Mouse (Mus musculus) midbrain, embryonic 16.5 days (tissue): ENCODE data around the gene Mlph. TPM values are rescaled to one million over a fixed set of nuclear protein-coding genes. Genes with fewer than 3 reads are reported as not detected.

ENCODE experiments used
- ATAC-seq: fragments of 200-750 bp; cut with Nextera tagmentation; 2 replicates; pipeline ENCODE4 v1.8.0; 2017; ENCODE audit warnings: moderate TSS enrichment
- H3K27ac ChIP-seq: fragments of 300-500 bp; sonication (generic); 2 replicates; pipeline ENCODE4 v1.5.1; 2014; ENCODE audit warnings: mild to moderate bottlenecking, low read length, mixed read lengths
- H3K27me3 ChIP-seq: fragments of 300-500 bp; sonication (generic); 2 replicates; pipeline ENCODE4 v1.6.1; 2014; ENCODE audit warnings: low read depth, low read length, mixed read lengths; ENCODE audit not compliant: control insufficient read depth, insufficient read depth
- H3K36me3 ChIP-seq: fragments of 300-500 bp; sonication (generic); 2 replicates; pipeline ENCODE4 v1.6.1; 2014; ENCODE audit warnings: mild to moderate bottlenecking, low read length, moderate library complexity, mixed read lengths; ENCODE audit not compliant: control insufficient read depth, insufficient read depth
- H3K4me1 ChIP-seq: fragments of 300-500 bp; sonication (generic); 2 replicates; pipeline ENCODE4 v1.6.1; 2014; ENCODE audit warnings: mild to moderate bottlenecking, low read length, mixed read lengths; ENCODE audit not compliant: control insufficient read depth, insufficient read depth
- H3K4me2 ChIP-seq: fragments of 300-500 bp; sonication (generic); 2 replicates; pipeline ENCODE4 v1.6.1; 2014; ENCODE audit warnings: mild to moderate bottlenecking, low read length, mixed read lengths
- H3K4me3 ChIP-seq: fragments of 300-500 bp; sonication (generic); 2 replicates; pipeline ENCODE4 v1.5.1; 2014; ENCODE audit warnings: low read depth, mild to moderate bottlenecking, low read length, moderate library complexity, mixed read lengths
- H3K9ac ChIP-seq: fragments of 300-500 bp; sonication (generic); 2 replicates; pipeline ENCODE4 v1.6.1; 2014; ENCODE audit warnings: low read depth, low read length, mixed read lengths
- H3K9me3 ChIP-seq: fragments of 300-500 bp; sonication (generic); replicated peaks from 2 replicates; pipeline ENCODE4 v1.6.1; 2014; ENCODE audit warnings: mild to moderate bottlenecking, low read length, mixed read lengths; ENCODE audit not compliant: control insufficient read depth, poor library complexity, severe bottlenecking
- WGBS: fragments of 180-500 bp; shearing (Covaris S2); extraction: QIAGEN DNeasy Blood & Tissue Kit; methylation state at CpG from one replicate; pipeline ENCODE4 v1.1.7; 2014; 5-methylcytosine and 5-hydroxymethylcytosine counted together
- polyA plus RNA-seq: library from polyadenylated mRNA; unstranded; fragments of >200 nt; fragmentation: Nextera tagmentation; extraction: Ambion mirVana; gene quantifications from 2 replicates; pipeline ENCODE4 v1.2.1, GENCODE M21; 2015

Gene Mlph
- polyA plus RNA-seq, 1 experiment from 2014 or later, result 0.29 TPM

DNA sequence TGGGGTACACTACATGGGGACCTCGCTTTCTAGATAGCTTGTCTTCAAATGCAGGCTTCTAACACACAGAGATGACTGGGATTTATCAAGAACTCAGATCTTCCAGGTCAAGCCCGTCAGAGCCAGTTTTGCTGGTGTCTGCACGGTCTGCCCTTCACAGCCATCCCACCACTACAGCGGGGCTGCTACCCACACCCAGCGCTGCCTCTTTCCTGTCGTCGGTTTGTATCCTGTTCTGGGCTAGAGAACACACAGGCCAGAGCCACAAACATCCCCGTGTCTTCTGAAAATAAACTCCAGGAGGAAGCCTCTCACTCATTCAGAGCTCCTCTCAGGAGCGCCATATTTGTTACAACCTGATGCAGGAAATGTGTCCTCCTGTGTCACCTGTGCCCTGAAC is 34.4 kb downstream of the Mlph start:
- no peak for ATAC-seq
- WGBS, result 80% methylated on average over 9 of the region's 9 CpGs

GRCm38 (mm10) chr1:90951670-90952069 is 36.8 kb downstream of the Mlph start:
- H3K4me1 ChIP-seq, result no peaks in the 10 kb centered on the region
- H3K4me3 ChIP-seq, result no peak overlapping the region
- H3K27me3 ChIP-seq, result no peaks in the 10 kb centered on the region
- no peak for ATAC-seq
- WGBS, result 85% methylated on average over 7 of the region's 7 CpGs
- no peaks in the 10 kb centered on the region for H3K36me3 ChIP-seq
- H3K9ac ChIP-seq, result no peak overlapping the region
- H3K9me3 ChIP-seq, result no peaks in the 10 kb centered on the region
- no peak overlapping the region for H3K27ac ChIP-seq
- H3K4me2 ChIP-seq, result no peak overlapping the region

More for the DNA sequence above, 34.4 kb downstream of the Mlph start:
- no peak overlapping the region for H3K27ac ChIP-seq
- H3K36me3 ChIP-seq, result no peaks in the 10 kb centered on the region
- H3K4me3 ChIP-seq, result no peak overlapping the region
- H3K4me2 ChIP-seq, result no peak overlapping the region
- no peaks in the 10 kb centered on the region for H3K9me3 ChIP-seq
- H3K27me3 ChIP-seq, result no peaks in the 10 kb centered on the region
- H3K9ac ChIP-seq, result no peak overlapping the region
- H3K4me1 ChIP-seq, result no peaks in the 10 kb centered on the region

GRCm38 (mm10) chr1:90952808-90953207 is 37.9 kb downstream of the Mlph start, which contains the start of gene Prlh:
Gene Prlh (plus strand): TSS chr1:90953108.
- no peaks in the 10 kb centered on the region for H3K9me3 ChIP-seq
- no peak for ATAC-seq
- 81% methylated on average over 8 of the region's 8 CpGs for WGBS
- H3K4me3 ChIP-seq, result no peak within 1 kb of the TSS
- H3K4me2 ChIP-seq, result no peak within 1 kb of the TSS
- H3K4me1 ChIP-seq, result no peaks in the 10 kb centered on the region
- H3K27me3 ChIP-seq, result no peaks in the 10 kb centered on the region
- no peak within 1 kb of the TSS for H3K27ac ChIP-seq
- no peak within 1 kb of the TSS for H3K9ac ChIP-seq
- H3K36me3 ChIP-seq, result no peaks in the 10 kb centered on the region

DNA sequence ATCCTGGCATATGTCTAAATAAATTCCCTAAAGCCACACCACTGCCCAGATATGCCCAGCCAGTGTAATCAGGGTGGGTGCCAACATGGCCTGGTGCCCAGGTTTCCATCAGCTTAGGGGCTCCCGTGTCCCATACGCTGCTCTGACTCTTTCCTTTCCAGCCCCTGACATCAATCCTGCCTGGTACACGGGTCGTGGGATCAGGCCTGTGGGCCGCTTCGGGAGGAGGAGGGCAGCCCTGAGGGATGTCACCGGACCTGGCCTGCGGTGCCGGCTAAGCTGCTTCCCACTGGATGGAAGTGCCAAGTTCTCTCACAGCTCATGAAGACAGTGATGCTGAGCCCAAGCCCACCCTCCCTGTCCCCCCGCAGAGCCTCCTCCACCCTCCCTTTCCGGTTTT is 38.8 kb downstream of the Mlph start:
- no peaks in the 10 kb centered on the region for H3K4me1 ChIP-seq
- H3K27me3 ChIP-seq, result peaks cover 2% of the 10 kb centered on the region; the same call in 1 of the 2 replicates
- H3K4me2 ChIP-seq, result no peak overlapping the region
- no peak for ATAC-seq
- no peak overlapping the region for H3K9ac ChIP-seq
- WGBS, result 81% methylated on average over 11 of the region's 11 CpGs
- no peak overlapping the region for H3K27ac ChIP-seq
- no peaks in the 10 kb centered on the region for H3K9me3 ChIP-seq
- H3K4me3 ChIP-seq, result no peak overlapping the region
- H3K36me3 ChIP-seq, result no peaks in the 10 kb centered on the region

DNA sequence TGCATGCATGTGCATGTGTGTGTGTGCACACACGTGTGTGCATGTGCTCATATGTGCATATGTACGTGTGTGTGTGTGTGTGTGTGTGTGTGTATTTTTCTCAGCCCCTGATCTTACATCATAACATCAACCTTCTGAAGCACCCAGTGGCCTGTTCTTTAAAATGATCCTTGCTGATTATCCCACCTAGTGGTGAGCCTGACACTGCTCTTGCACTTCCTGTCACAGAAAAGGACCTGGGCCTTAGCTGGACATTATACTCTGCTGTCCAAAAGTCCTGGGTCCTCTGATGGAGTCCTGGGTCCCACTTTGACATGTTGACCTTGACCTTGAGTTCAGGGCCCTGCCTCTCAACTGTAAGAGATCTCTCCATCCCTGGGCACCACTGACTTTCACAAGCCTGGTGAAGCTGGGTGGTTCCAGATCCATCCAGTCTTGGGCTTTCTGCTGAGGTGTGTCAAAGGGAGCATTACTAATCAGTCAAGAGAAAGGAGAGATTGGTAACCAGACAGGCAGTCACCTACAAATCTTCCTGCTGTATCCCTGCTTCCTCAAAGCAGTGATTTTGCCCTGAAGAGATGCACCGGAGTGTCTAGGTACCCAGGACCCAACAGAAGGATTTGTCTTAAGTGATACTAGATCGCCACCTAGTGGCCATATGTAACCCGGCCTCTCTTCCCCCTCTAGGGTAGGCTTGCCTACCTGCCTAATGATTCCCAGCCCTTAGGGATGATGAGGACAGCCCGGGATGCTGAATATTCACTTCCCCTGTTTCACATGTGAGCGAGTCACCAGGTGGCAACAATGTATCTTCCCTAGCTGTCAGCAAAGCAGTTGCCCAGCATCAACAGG is 41.6 kb downstream of the Mlph start:
- 37% methylated on average over 7 of the region's 7 CpGs for WGBS
- Histone ChIP-seq H3K4me2 (no peak overlapping the region), H3K27me3 (peaks cover 2% of the 10 kb centered on the region; the same call in 1 of the 2 replicates), H3K4me3 (no peak overlapping the region), H3K27ac (no peak overlapping the region), H3K9ac (no peak overlapping the region), H3K36me3 (no peaks in the 10 kb centered on the region), H3K9me3 (no peaks in the 10 kb centered on the region), H3K4me1 (no peaks in the 10 kb centered on the region)
- peak; percentile 82 for ATAC-seq

GRCm38 (mm10) chr1:90962526-90962925 is 47.6 kb downstream of the Mlph start:
- Histone ChIP-seq H3K9me3 (no peaks in the 10 kb centered on the region), H3K9ac (no peak overlapping the region), H3K27me3 (peaks cover 2% of the 10 kb centered on the region; the same call in 1 of the 2 replicates), H3K36me3 (no peaks in the 10 kb centered on the region), H3K4me2 (no peak overlapping the region), H3K27ac (no peak overlapping the region), H3K4me3 (no peak overlapping the region), H3K4me1 (no peaks in the 10 kb centered on the region)
- no peak for ATAC-seq
- 40% methylated on average over 4 of the region's 4 CpGs for WGBS

- Histone ChIP-seq H3K27ac (no peak overlapping the region), H3K9ac (no peak overlapping the region), H3K9me3 (no peaks in the 10 kb centered on the region), H3K4me2 (no peak overlapping the region), H3K4me1 (no peaks in the 10 kb centered on the region), H3K4me3 (no peak overlapping the region), H3K27me3 (peaks cover 2% of the 10 kb centered on the region; the same call in 1 of the 2 replicates), H3K36me3 (no peaks in the 10 kb centered on the region)
- peak; percentile 51; the same call in 1 of the 2 replicates for ATAC-seq
- 9% methylated on average over 3 of the region's 3 CpGs for WGBS
Observed at GRCm38 (mm10) chr1:90962994-90963393, 48.1 kb downstream of the Mlph start.

DNA sequence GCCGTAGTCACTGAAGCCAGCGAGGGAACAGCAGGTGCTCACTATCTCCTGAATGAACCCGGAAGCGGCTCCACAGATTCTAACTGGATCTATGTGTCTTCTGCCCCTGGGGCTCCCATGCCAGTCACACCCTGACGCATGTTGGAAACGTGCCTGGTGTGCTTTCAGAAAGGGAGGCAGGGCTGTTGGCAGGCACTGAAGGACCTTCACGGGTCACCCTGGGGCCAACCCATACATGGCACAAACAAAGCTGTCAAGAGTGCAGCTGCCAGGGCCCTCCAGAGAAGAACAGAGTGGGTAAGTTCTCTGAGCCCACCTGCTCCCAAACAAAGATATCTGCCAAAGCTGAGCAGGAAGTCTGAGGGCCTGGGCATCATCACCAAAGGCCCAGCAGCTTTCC is 52.7 kb downstream of the Mlph start:
- no peaks in the 10 kb centered on the region for H3K27me3 ChIP-seq
- H3K9ac ChIP-seq, result no peak overlapping the region
- no peaks in the 10 kb centered on the region for H3K9me3 ChIP-seq
- H3K4me2 ChIP-seq, result no peak overlapping the region
- WGBS, result 57% methylated on average over 7 of the region's 7 CpGs
- H3K4me1 ChIP-seq, result no peaks in the 10 kb centered on the region
- no peak for ATAC-seq
- H3K27ac ChIP-seq, result no peak overlapping the region
- no peak overlapping the region for H3K4me3 ChIP-seq
- H3K36me3 ChIP-seq, result no peaks in the 10 kb centered on the region

DNA sequence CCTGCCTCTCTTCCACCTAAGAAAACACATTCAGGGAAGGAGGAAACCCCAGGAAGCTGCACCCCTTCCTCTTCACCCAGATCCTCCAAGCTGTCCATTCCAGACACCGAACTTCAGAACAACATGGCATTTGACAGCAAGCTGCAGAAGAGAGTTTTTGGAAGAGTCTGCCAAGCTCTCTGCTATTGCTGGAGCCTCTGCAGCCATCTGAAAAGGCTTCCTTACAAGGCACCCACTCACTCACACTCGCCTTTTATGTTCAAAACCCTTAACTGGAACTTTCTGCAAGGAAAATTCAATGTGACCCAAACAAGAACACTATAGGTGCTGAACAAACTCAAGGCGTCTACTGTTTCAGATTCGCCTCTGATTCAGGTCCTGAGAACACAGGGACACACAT is 53.8 kb downstream of the Mlph start:
- Histone ChIP-seq H3K27ac (no peak overlapping the region), H3K36me3 (no peaks in the 10 kb centered on the region), H3K27me3 (no peaks in the 10 kb centered on the region), H3K4me1 (0 out of 2 replicates have a peak, but pooled peaks cover 3% of the 10 kb centered on the region), H3K9me3 (no peaks in the 10 kb centered on the region), H3K9ac (no peak overlapping the region), H3K4me2 (no peak overlapping the region), H3K4me3 (no peak overlapping the region)
- 85% methylated on average over 4 of the region's 4 CpGs for WGBS
- no peak for ATAC-seq
